Mouse (Mus musculus): ENCODE results near the gene Tmem165. TPM values are rescaled to one million over a fixed set of nuclear protein-coding genes. Genes with fewer than 3 reads are reported as not detected.

Gene Tmem165
- polyA plus RNA-seq, 1 experiment from 2014 or later = 69.9 TPM

GRCm38 (mm10) chr5:76205886-76206285 is 22.2 kb downstream of the Tmem165 start:
- H3K4me1 ChIP-seq (replicated peaks) = no peaks in the 10 kb centered on the region
- no peaks in the 10 kb centered on the region for H3K27me3 ChIP-seq (ENCODE audit: insufficient read depth, poor library complexity, severe bottlenecking)
- H3K9me3 ChIP-seq = no peaks in the 10 kb centered on the region
- H3K36me3 ChIP-seq = peaks cover 99% of the 10 kb centered on the region
- H3K27ac ChIP-seq = no peak overlapping the region
- 94% methylated on average over 2 of the region's 2 CpGs for WGBS
- no peak overlapping the region for H3K4me3 ChIP-seq
- DNase-seq (ENCODE audit: low spot score) = no peak

- H3K27ac ChIP-seq = no peak overlapping the region
- H3K9me3 ChIP-seq = no peaks in the 10 kb centered on the region
- H3K36me3 ChIP-seq = peaks cover 96% of the 10 kb centered on the region
- 92% methylated on average over 5 of the region's 5 CpGs for WGBS
- no peaks in the 10 kb centered on the region for H3K27me3 ChIP-seq (ENCODE audit: insufficient read depth, poor library complexity, severe bottlenecking)
- no peak overlapping the region for H3K4me3 ChIP-seq
- no peaks in the 10 kb centered on the region for H3K4me1 ChIP-seq (replicated peaks)
- DNase-seq (ENCODE audit: low spot score) = no peak
These were observed 24.4 kb downstream of the Tmem165 start for GRCm38 (mm10) chr5:76208066-76208465.

- Histone ChIP-seq H3K4me3 (no peak overlapping the region), H3K27me3 (ENCODE audit: insufficient read depth, poor library complexity, severe bottlenecking) (no peaks in the 10 kb centered on the region), H3K27ac (no peak overlapping the region), H3K36me3 (peaks cover 43% of the 10 kb centered on the region), H3K4me1 (replicated peaks) (no peaks in the 10 kb centered on the region), H3K9me3 (no peaks in the 10 kb centered on the region)
- 84% methylated on average over 6 of the region's 6 CpGs for WGBS
- DNase-seq (ENCODE audit: low spot score) = no peak
These were observed 33.0 kb downstream of the Tmem165 start for GRCm38 (mm10) chr5:76216691-76217090.

- peaks cover 80% of the 10 kb centered on the region for H3K36me3 ChIP-seq
- no peaks in the 10 kb centered on the region for H3K4me1 ChIP-seq (replicated peaks)
- H3K4me3 ChIP-seq = no peak overlapping the region
- H3K9me3 ChIP-seq = no peaks in the 10 kb centered on the region
- WGBS = 93% methylated on average over 13 of the region's 13 CpGs
- H3K27ac ChIP-seq = no peak overlapping the region
- no peak for DNase-seq (ENCODE audit: low spot score)
- no peaks in the 10 kb centered on the region for H3K27me3 ChIP-seq (ENCODE audit: insufficient read depth, poor library complexity, severe bottlenecking)
These were observed 47.6 kb downstream of the Tmem165 start for GRCm38 (mm10) chr5:76231171-76231855.

- Histone ChIP-seq H3K9me3 (no peaks in the 10 kb centered on the region), H3K4me1 (replicated peaks) (no peaks in the 10 kb centered on the region), H3K27ac (no peak overlapping the region), H3K27me3 (ENCODE audit: insufficient read depth, poor library complexity, severe bottlenecking) (no peaks in the 10 kb centered on the region), H3K4me3 (no peak overlapping the region), H3K36me3 (peaks cover 42% of the 10 kb centered on the region)
- no peak for DNase-seq (ENCODE audit: low spot score)
- 89% methylated on average over 3 of the region's 3 CpGs for WGBS
These were observed 59.6 kb downstream of the Tmem165 start for GRCm38 (mm10) chr5:76243274-76243673.

GRCm38 (mm10) chr5:76243929-76244328 is 60.2 kb downstream of the Tmem165 start:
- H3K9me3 ChIP-seq = no peaks in the 10 kb centered on the region
- no peaks in the 10 kb centered on the region for H3K27me3 ChIP-seq (ENCODE audit: insufficient read depth, poor library complexity, severe bottlenecking)
- H3K4me1 ChIP-seq (replicated peaks) = no peaks in the 10 kb centered on the region
- no peak overlapping the region for H3K27ac ChIP-seq
- no peak overlapping the region for H3K4me3 ChIP-seq
- no peak for DNase-seq (ENCODE audit: low spot score)
- peaks cover 41% of the 10 kb centered on the region for H3K36me3 ChIP-seq
- WGBS = 93% methylated on average over 4 of the region's 4 CpGs

- no peak overlapping the region for H3K4me3 ChIP-seq
- WGBS = 94% methylated on average over 10 of the region's 10 CpGs
- no peaks in the 10 kb centered on the region for H3K27me3 ChIP-seq (ENCODE audit: insufficient read depth, poor library complexity, severe bottlenecking)
- H3K4me1 ChIP-seq (replicated peaks) = no peaks in the 10 kb centered on the region
- peaks cover 36% of the 10 kb centered on the region for H3K36me3 ChIP-seq
- H3K27ac ChIP-seq = no peak overlapping the region
- no peaks in the 10 kb centered on the region for H3K9me3 ChIP-seq
- no peak for DNase-seq (ENCODE audit: low spot score)
These were observed 60.8 kb downstream of the Tmem165 start for GRCm38 (mm10) chr5:76244430-76244829.

- no peak for DNase-seq (ENCODE audit: low spot score)
These were observed 61.7 kb downstream of the Tmem165 start for GRCm38 (mm10) chr5:76245419-76245818.

GRCm38 (mm10) chr5:76246539-76246938 is 62.9 kb downstream of the Tmem165 start:
- H3K4me3 ChIP-seq = no peak overlapping the region
- no peaks in the 10 kb centered on the region for H3K4me1 ChIP-seq (replicated peaks)
- no peak overlapping the region for H3K27ac ChIP-seq
- H3K27me3 ChIP-seq (ENCODE audit: insufficient read depth, poor library complexity, severe bottlenecking) = no peaks in the 10 kb centered on the region
- no peaks in the 10 kb centered on the region for H3K9me3 ChIP-seq
- DNase-seq (ENCODE audit: low spot score) = no peak
- peaks cover 25% of the 10 kb centered on the region for H3K36me3 ChIP-seq

More at GRCm38 (mm10) chr5:76245419-76245818, 61.7 kb downstream of the Tmem165 start:
- no peaks in the 10 kb centered on the region for H3K9me3 ChIP-seq
- H3K4me1 ChIP-seq (replicated peaks) = no peaks in the 10 kb centered on the region
- H3K27ac ChIP-seq = no peak overlapping the region
- H3K36me3 ChIP-seq = peaks cover 26% of the 10 kb centered on the region
- no peak overlapping the region for H3K4me3 ChIP-seq
- no peaks in the 10 kb centered on the region for H3K27me3 ChIP-seq (ENCODE audit: insufficient read depth, poor library complexity, severe bottlenecking)
- WGBS = 89% methylated on average over 3 of the region's 3 CpGs

GRCm38 (mm10) chr5:76250948-76251347 is 67.3 kb downstream of the Tmem165 start:
- Histone ChIP-seq H3K9me3 (no peaks in the 10 kb centered on the region), H3K27me3 (ENCODE audit: insufficient read depth, poor library complexity, severe bottlenecking) (no peaks in the 10 kb centered on the region), H3K27ac (no peak overlapping the region), H3K36me3 (peaks cover 20% of the 10 kb centered on the region), H3K4me1 (replicated peaks) (no peaks in the 10 kb centered on the region), H3K4me3 (no peak overlapping the region)
- DNase-seq (ENCODE audit: low spot score) = no peak
- WGBS = 92% methylated on average over 3 of the region's 3 CpGs

Other genes starting within 250 kb of the Tmem165 start
- gene Kdr, start 205.4 kb upstream of the Tmem165 start, polyA plus RNA-seq (2016; fragmentation: Nextera tagmentation; extraction: Ambion mirVana) = 25.8 and 26.3 TPM in 2 replicates
- gene Srd5a3, start 43.6 kb upstream of the Tmem165 start, polyA plus RNA-seq (2016; fragmentation: Nextera tagmentation; extraction: Ambion mirVana) = 20.7 and 21.4 TPM in 2 replicates
- gene Clock, start 120.9 kb downstream of the Tmem165 start, polyA plus RNA-seq (2016; fragmentation: Nextera tagmentation; extraction: Ambion mirVana) = 10.4 and 11.4 TPM in 2 replicates
- not detected in 2 replicates for gene Pdcl2, start 147.3 kb downstream of the Tmem165 start, polyA plus RNA-seq (2016; fragmentation: Nextera tagmentation; extraction: Ambion mirVana)
- gene Nmu, start 179.9 kb downstream of the Tmem165 start, polyA plus RNA-seq (2016; fragmentation: Nextera tagmentation; extraction: Ambion mirVana) = 0.76 and 1.0 TPM in 2 replicates